Mouse (Mus musculus): ENCODE measurements around the gene Endou. TPM values are rescaled to one million over a fixed set of nuclear protein-coding genes. Genes with fewer than 3 reads are reported as not detected.

Gene Endou
- polyA plus RNA-seq, 1 experiment = 18.9 TPM

- Histone ChIP-seq H3K4me3 (replicated peaks; ENCODE audit: extremely low read depth, low read depth, low read length) (no peak overlapping the region), H3K4me1 (ENCODE audit: control insufficient read depth, insufficient read depth, low read length) (peaks cover 7% of the 10 kb centered on the region)
- DNase-seq = no peak
- TF ChIP-seq POLR2A (IDR thresholded peaks at IDR 0.05; ENCODE audit: borderline replicate concordance, extremely low read depth, low read depth, low read length) (no peak), CTCF (IDR thresholded peaks at IDR 0.05; ENCODE audit: insufficient read depth, low read length) (no peak)
- 85% methylated on average over 4 of the region's 4 CpGs for WGBS
These were observed 16.3 kb upstream of the Endou start for GRCm38 (mm10) chr15:97747486-97747885.

- DNase-seq = no peak
- peaks cover 7% of the 10 kb centered on the region for H3K4me1 ChIP-seq (ENCODE audit: control insufficient read depth, insufficient read depth, low read length)
- WGBS = 89% methylated on average over 24 of the region's 24 CpGs
- TF ChIP-seq POLR2A (IDR thresholded peaks at IDR 0.05; ENCODE audit: borderline replicate concordance, extremely low read depth, low read depth, low read length) (no peak), CTCF (IDR thresholded peaks at IDR 0.05; ENCODE audit: insufficient read depth, low read length) (no peak)
- no peak overlapping the region for H3K4me3 ChIP-seq (replicated peaks; ENCODE audit: extremely low read depth, low read depth, low read length)
These were observed 15.6 kb upstream of the Endou start for GRCm38 (mm10) chr15:97746748-97747147.

- no peak for DNase-seq
- TF ChIP-seq CTCF (IDR thresholded peaks at IDR 0.05; ENCODE audit: insufficient read depth, low read length) (no peak), POLR2A (IDR thresholded peaks at IDR 0.05; ENCODE audit: borderline replicate concordance, extremely low read depth, low read depth, low read length) (no peak)
- WGBS = 74% methylated on average over 10 of the region's 10 CpGs
- H3K4me1 ChIP-seq (ENCODE audit: control insufficient read depth, insufficient read depth, low read length) = peaks cover 7% of the 10 kb centered on the region
- H3K4me3 ChIP-seq (replicated peaks; ENCODE audit: extremely low read depth, low read depth, low read length) = no peak overlapping the region
These were observed 15.1 kb upstream of the Endou start for GRCm38 (mm10) chr15:97746278-97746677.

- no peak overlapping the region for H3K4me3 ChIP-seq (replicated peaks; ENCODE audit: extremely low read depth, low read depth, low read length)
- peaks cover under 1% of the 10 kb centered on the region for H3K4me1 ChIP-seq (ENCODE audit: control insufficient read depth, insufficient read depth, low read length)
- TF ChIP-seq POLR2A (IDR thresholded peaks at IDR 0.05; ENCODE audit: borderline replicate concordance, extremely low read depth, low read depth, low read length) (no peak), CTCF (IDR thresholded peaks at IDR 0.05; ENCODE audit: insufficient read depth, low read length) (no peak)
- DNase-seq = no peak
- WGBS = 40% methylated on average over 10 of the region's 10 CpGs
These were observed 14.2 kb upstream of the Endou start for GRCm38 (mm10) chr15:97745331-97745730.

- TF ChIP-seq CTCF (IDR thresholded peaks at IDR 0.05; ENCODE audit: insufficient read depth, low read length) (no peak), POLR2A (IDR thresholded peaks at IDR 0.05; ENCODE audit: borderline replicate concordance, extremely low read depth, low read depth, low read length) (no peak)
- no peak for DNase-seq
- 71% methylated on average over 10 of the region's 10 CpGs for WGBS
- H3K4me3 ChIP-seq (replicated peaks; ENCODE audit: extremely low read depth, low read depth, low read length) = no peak overlapping the region
- H3K4me1 ChIP-seq (ENCODE audit: control insufficient read depth, insufficient read depth, low read length) = no peaks in the 10 kb centered on the region; the same call in none of the 2 replicates
These were observed 13.8 kb upstream of the Endou start for GRCm38 (mm10) chr15:97744930-97745329.

- DNase-seq = no peak
- Histone ChIP-seq H3K4me1 (ENCODE audit: control insufficient read depth, insufficient read depth, low read length) (no peaks in the 10 kb centered on the region; the same call in 1 of the 2 replicates), H3K4me3 (replicated peaks; ENCODE audit: extremely low read depth, low read depth, low read length) (no peak overlapping the region)
- WGBS = 68% methylated on average over 12 of the region's 12 CpGs
- TF ChIP-seq CTCF (IDR thresholded peaks at IDR 0.05; ENCODE audit: insufficient read depth, low read length) = no peak
These were observed 12.9 kb upstream of the Endou start for GRCm38 (mm10) chr15:97743961-97744525.

GRCm38 (mm10) chr15:97743210-97743609 is 12.1 kb upstream of the Endou start:
- no peak for DNase-seq
- 76% methylated on average over 5 of the region's 5 CpGs for WGBS
- Histone ChIP-seq H3K4me1 (ENCODE audit: control insufficient read depth, insufficient read depth, low read length) (no peaks in the 10 kb centered on the region; the same call in 1 of the 2 replicates), H3K4me3 (replicated peaks; ENCODE audit: extremely low read depth, low read depth, low read length) (no peak overlapping the region)
- TF ChIP-seq CTCF (IDR thresholded peaks at IDR 0.05; ENCODE audit: insufficient read depth, low read length) (no peak), POLR2A (IDR thresholded peaks at IDR 0.05; ENCODE audit: borderline replicate concordance, extremely low read depth, low read depth, low read length) (no peak)

- no peaks in the 10 kb centered on the region; the same call in 1 of the 2 replicates for H3K4me1 ChIP-seq (ENCODE audit: control insufficient read depth, insufficient read depth, low read length)
These were observed 11.5 kb upstream of the Endou start for GRCm38 (mm10) chr15:97742600-97742999.

GRCm38 (mm10) chr15:97742074-97742473 is 10.9 kb upstream of the Endou start:
- DNase-seq = no peak
- Histone ChIP-seq H3K4me3 (replicated peaks; ENCODE audit: extremely low read depth, low read depth, low read length) (no peak overlapping the region), H3K4me1 (ENCODE audit: control insufficient read depth, insufficient read depth, low read length) (no peaks in the 10 kb centered on the region; the same call in 1 of the 2 replicates)
- TF ChIP-seq CTCF (IDR thresholded peaks at IDR 0.05; ENCODE audit: insufficient read depth, low read length) (no peak), POLR2A (IDR thresholded peaks at IDR 0.05; ENCODE audit: borderline replicate concordance, extremely low read depth, low read depth, low read length) (no peak)
- WGBS = 52% methylated on average over 7 of the region's 7 CpGs

More at GRCm38 (mm10) chr15:97742600-97742999, 11.5 kb upstream of the Endou start:
- 44% methylated on average over 4 of the region's 4 CpGs for WGBS
- TF ChIP-seq CTCF (IDR thresholded peaks at IDR 0.05; ENCODE audit: insufficient read depth, low read length) (no peak), POLR2A (IDR thresholded peaks at IDR 0.05; ENCODE audit: borderline replicate concordance, extremely low read depth, low read depth, low read length) (no peak)
- H3K4me3 ChIP-seq (replicated peaks; ENCODE audit: extremely low read depth, low read depth, low read length) = no peak overlapping the region
- DNase-seq = no peak

- TF ChIP-seq CTCF (IDR thresholded peaks at IDR 0.05; ENCODE audit: insufficient read depth, low read length) (no peak), POLR2A (IDR thresholded peaks at IDR 0.05; ENCODE audit: borderline replicate concordance, extremely low read depth, low read depth, low read length) (no peak)
- no peak for DNase-seq
- Histone ChIP-seq H3K4me1 (ENCODE audit: control insufficient read depth, insufficient read depth, low read length) (no peaks in the 10 kb centered on the region; the same call in 1 of the 2 replicates), H3K4me3 (replicated peaks; ENCODE audit: extremely low read depth, low read depth, low read length) (no peak overlapping the region)
- WGBS = 65% methylated on average over 12 of the region's 12 CpGs
These were observed 10.5 kb upstream of the Endou start for GRCm38 (mm10) chr15:97741662-97742061.
